Comparison of ENCODE assay signal across 25 mouse cellular contexts in genomic region chr13:3627139-3627538, GRCm38 (mm10).
"Had no signal": no experiment of that assay in that cellular context is flagged by ENCODE, and none has a peak within 500 bp of the region (broad histone marks: within the 10 kb centered on the region; RNA-seq: fewer than 3 reads in every experiment).

No protein-coding gene starts in this region.

- H3K9ac ChIP-seq: heart, embryonic 13.5 days; heart, embryonic 15.5 days; hindbrain, embryonic 13.5 days; hindbrain, embryonic 15.5 days; kidney, embryonic 15.5 days; limb, embryonic 13.5 days; limb, embryonic 15.5 days; liver, embryonic 12.5 days; liver, embryonic 14.5 days had no signal

- H3K36me3 ChIP-seq: heart, embryonic 13.5 days; heart, embryonic 15.5 days; hindbrain, embryonic 13.5 days; hindbrain, embryonic 15.5 days; kidney, embryonic 15.5 days; limb, embryonic 13.5 days; limb, embryonic 15.5 days; liver, embryonic 12.5 days had no signal

- H3K9me3 ChIP-seq: heart, embryonic 13.5 days; heart, embryonic 15.5 days; hindbrain, embryonic 15.5 days; kidney, embryonic 15.5 days; limb, embryonic 13.5 days; limb, embryonic 15.5 days; liver, embryonic 12.5 days had no signal

- ATAC-seq: hindbrain, postnatal 0 days; liver, embryonic 12.5 days had no signal

- H3K4me3 ChIP-seq: heart, adult 2 months; heart, embryonic 13.5 days; heart, embryonic 15.5 days; hindbrain, embryonic 13.5 days; hindbrain, embryonic 15.5 days; kidney, embryonic 15.5 days; limb, embryonic 13.5 days; limb, embryonic 15.5 days; liver, embryonic 12.5 days had no signal

- DNase-seq: gastrocnemius, postnatal 14 days; gastrocnemius, postnatal 36 days; heart, adult 11 months; heart, adult 2 months; heart, postnatal 14 days; heart, postnatal 36 days; kidney, adult 2 months; kidney, adult 9 months; kidney, postnatal 14 days; kidney, postnatal 36 days; layer of hippocampus, adult 9-11 months; layer of hippocampus, postnatal 36 days; left cerebral cortex, postnatal 4 days had no signal

- H3K4me1 ChIP-seq: heart, embryonic 13.5 days; heart, embryonic 15.5 days; hindbrain, embryonic 13.5 days; hindbrain, embryonic 15.5 days; kidney, embryonic 15.5 days; limb, embryonic 13.5 days; limb, embryonic 15.5 days; liver, embryonic 12.5 days had no signal

- H3K4me2 ChIP-seq: heart, embryonic 11.5 days; heart, embryonic 13.5 days; heart, embryonic 15.5 days; hindbrain, embryonic 13.5 days; hindbrain, embryonic 15.5 days; kidney, embryonic 15.5 days; limb, embryonic 13.5 days; limb, embryonic 15.5 days; liver, embryonic 12.5 days had no signal

- H3K27ac ChIP-seq: heart, adult 2 months; heart, embryonic 13.5 days; heart, embryonic 15.5 days; hindbrain, embryonic 13.5 days; hindbrain, embryonic 15.5 days; hindbrain, postnatal 0 days; kidney, embryonic 15.5 days; kidney, postnatal 0 days; limb, embryonic 13.5 days; limb, embryonic 15.5 days; liver, embryonic 12.5 days; liver, embryonic 14.5 days had no signal

- H3K27me3 ChIP-seq: heart, embryonic 13.5 days; heart, embryonic 15.5 days; hindbrain, embryonic 13.5 days; hindbrain, embryonic 15.5 days; kidney, embryonic 15.5 days; limb, embryonic 13.5 days; limb, embryonic 15.5 days had no signal
